Mouse (Mus musculus): Measurements from ENCODE around the gene Gm13289.
"Not testable (repeated sequence)": the region's sequence is repeated elsewhere in the genome, so short reads cannot be mapped to it uniquely, and the experiment has no call there.

Gm13289 gene

DNA sequence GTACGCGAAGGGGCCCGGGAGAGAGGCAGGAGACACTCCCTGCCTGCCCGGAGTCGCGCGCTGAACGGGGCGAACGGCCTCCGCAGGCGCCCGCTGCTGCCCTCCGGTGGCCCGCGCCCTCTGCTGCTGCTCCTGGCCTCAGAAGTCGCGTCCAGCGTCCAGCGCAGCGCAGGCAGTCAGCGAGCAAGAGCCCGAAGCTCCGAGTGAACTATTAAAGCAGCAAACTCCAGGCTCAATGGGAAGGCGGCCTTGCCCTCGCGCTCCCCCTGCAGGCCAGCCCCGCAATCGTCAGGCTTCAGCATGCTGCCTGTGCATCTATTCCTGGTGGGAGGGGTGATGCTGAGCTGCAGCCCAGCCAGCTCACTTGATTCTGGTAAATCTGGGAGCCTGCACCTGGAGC, at the start of gene Gm13289:
Gene Gm13289 (plus strand): TSS at position 301 of the 400 bp plus-strand sequence.
- in situ Hi-C loops (cut with MboI, MseI): not testable (repeated sequence)

DNA sequence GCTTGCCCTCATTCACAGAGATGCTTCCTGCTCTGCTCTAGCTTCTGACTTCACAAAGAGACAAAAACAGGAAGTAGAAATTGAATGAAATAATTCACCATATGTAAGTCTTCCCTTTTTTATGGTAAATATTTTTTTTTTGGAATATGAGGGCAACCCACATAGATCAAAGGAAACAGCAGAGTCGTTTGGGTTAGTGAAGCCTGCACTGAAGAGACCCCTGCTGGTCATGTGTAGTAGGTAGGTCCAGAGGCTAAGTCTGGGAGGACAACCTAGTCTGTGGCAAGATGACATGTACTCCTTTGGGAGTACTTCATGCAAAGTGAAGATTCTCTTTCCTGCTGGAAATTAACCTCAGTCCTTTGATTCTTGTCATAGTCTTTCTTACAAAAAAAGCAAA, 49.4 kb upstream of the Gm13289 start:
- in situ Hi-C loops (cut with MboI, MseI): loop anchor here in 1 of 2 experiments (5.0 kb wide), 1 partner anchor 35 kb away; the partner anchor contains the start of gene Ifnab

DNA sequence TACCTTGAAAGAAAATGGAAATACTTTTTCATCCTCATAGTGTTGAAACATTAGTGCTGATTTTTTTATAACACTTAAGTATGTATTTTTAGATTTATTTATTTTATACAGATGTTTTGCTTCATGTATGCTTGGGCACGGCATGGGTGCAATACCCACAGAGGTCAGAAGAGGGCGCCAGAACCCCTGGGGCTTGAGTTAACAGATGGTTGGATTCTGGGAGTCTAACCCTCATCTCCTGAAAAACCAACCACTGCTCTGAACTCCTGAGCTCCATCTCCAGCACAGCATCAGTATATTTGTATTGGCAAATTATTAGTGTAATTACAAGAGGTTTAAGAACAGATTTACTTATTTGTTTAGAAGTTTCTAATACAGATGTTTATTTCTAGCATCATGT, 38.2 kb upstream of the Gm13289 start:
- in situ Hi-C loops (cut with MboI, MseI): loop anchor here in 1 of 2 experiments (5.0 kb wide), 2 partner anchors 41 to 64 kb away; partner anchors contain the start of gene Gm13287

DNA sequence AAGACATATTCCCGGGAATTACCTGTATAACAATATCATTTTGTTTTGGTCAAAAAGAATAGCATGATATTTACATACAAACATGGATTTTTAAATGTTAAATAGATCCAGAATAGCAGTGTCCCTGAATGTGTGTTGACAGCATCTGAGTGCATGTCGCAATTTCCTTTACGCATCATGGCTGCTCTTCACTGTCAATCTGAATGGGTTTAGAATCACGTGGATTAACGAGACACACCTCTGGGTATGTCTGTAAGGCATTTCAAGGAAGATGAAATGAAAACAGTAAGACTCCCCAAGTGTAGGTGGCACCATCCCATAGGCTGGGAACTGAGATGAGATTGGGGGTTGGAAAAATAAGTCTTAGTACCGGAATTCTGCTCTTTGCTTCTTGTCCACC, 37.7 kb upstream of the Gm13289 start:
- in situ Hi-C loops (cut with MboI, MseI): loop anchor here in 1 of 2 experiments (5.0 kb wide), 2 partner anchors 42 to 63 kb away; partner anchors contain the start of gene Gm13287

DNA sequence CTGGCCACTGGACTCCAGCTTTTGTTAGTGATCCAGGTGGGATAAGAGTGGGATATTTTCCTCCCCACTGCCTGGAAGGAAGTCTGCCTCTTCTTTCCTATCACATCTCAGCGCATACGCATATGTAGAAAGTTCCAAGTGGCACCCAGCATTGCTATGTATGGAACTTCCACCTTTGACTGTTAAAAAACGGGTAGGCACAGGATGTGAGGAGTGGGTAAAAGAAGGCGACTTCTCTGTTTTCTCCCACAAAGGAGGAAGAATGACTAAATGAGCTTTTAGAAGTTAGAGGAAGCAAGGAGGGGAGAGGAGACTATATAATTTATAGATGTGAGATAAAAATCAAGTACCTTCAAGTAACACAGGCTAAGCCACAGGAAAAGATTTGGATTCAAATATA, 35.3 kb upstream of the Gm13289 start:
- in situ Hi-C loops (cut with MboI, MseI): no loop called here

DNA sequence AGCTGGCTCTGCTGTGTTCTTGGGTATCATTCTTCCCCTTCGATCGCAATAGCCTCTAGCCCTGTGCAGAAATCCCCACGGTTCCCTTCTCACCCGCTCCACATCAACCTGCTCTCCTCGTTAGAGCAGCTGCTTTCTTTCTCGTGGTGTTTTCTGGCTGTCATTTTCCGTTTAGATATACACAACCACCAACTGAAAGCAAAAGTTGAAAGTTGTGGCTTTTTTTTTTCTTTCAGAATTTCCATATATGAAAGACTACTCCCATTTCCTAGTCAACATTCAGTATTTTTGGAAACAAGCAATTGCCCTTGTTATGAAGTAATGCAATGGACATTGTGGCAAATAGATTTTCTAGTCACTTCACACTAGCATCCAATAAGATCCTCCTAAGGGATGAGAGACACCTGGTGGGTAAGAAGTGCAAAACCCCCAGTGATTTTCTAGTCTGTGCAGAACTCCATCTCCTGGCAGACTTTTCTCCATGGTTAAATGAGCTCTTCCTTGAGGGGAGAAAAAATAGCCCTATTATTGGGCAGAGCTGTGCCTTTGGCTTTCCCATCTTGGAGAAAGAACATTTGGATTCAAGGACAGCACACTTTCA, 33.9 kb upstream of the Gm13289 start:
- in situ Hi-C loops (cut with MboI, MseI): no loop called here

DNA sequence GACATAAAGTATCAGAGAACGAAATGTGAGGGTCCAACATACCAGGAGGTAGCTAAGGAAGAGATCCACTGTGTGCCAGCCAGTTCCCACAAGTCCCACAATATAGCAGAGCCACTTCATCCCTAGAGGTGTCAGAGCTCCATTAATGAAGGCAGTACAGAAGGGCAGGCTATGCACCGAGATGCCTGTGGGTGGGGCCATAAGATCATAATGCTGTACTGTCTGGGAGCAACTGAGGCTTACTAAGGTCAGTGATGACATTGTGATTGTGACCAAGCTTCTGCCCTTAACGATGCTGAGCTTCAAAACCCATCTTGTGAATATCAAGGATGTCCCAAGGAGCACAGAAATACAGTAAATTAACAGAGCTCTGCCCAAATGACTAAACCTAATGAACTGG, 32.5 kb upstream of the Gm13289 start:
- in situ Hi-C loops (cut with MboI, MseI): no loop called here

DNA sequence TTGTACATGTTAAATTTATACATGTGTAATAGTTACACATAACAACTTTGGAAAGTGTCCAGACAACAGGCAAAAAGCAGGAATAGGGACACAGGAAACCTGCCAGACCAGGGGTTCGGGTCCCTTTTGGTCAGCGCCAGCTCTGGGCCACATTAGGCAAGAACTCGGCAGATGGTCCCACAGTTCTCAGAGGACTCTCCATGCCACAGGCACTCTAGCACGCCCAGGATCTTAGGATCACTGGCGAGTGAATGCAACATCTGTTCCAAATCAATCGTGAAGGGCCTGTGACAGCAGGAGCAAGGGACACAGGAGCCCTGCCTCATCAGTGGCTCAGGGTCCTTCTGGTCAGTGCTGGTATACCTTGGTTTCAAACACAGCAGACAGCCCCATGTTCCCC, 26.8 kb upstream of the Gm13289 start:
- in situ Hi-C loops (cut with MboI, MseI): loop anchor here (5.0 kb wide), 1 partner anchor 37 kb away; the partner anchor contains the start of genes Gm13276 (in 2 of the 2) and Gm13277 (in 2 of the 2)

DNA sequence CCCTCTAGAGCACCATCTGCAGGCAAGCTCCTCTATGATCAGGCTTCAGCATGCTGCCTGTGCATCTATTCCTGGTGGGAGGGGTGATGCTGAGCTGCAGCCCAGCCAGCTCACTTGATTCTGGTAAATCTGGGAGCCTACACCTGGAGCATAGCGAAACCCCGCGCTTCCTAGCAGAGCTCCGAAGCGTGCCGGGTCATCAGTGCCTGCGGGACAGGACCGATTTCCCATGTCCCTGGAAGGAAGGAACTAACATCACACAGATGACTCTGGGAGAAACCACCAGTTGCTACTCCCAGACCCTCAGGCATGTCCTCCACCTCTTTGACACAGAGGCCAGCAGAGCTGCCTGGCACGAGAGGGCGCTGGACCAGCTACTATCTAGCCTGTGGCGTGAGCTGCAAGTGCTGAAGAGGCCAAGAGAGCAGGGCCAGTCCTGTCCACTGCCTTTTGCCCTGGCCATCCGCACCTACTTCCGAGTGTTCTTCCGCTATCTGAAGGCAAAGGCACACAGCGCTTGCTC, 21.8 kb upstream of the Gm13289 start, which contains the start of gene Gm13271:
Gene Gm13271 (plus strand): TSS at position 51 of the 523 bp plus-strand sequence.
- in situ Hi-C loops (cut with MboI, MseI): loop anchor here (5.0 kb wide), 1 partner anchor 32 kb away; the partner anchor contains the start of genes Gm13276 (in 2 of the 2) and Gm13277 (in 2 of the 2)

DNA sequence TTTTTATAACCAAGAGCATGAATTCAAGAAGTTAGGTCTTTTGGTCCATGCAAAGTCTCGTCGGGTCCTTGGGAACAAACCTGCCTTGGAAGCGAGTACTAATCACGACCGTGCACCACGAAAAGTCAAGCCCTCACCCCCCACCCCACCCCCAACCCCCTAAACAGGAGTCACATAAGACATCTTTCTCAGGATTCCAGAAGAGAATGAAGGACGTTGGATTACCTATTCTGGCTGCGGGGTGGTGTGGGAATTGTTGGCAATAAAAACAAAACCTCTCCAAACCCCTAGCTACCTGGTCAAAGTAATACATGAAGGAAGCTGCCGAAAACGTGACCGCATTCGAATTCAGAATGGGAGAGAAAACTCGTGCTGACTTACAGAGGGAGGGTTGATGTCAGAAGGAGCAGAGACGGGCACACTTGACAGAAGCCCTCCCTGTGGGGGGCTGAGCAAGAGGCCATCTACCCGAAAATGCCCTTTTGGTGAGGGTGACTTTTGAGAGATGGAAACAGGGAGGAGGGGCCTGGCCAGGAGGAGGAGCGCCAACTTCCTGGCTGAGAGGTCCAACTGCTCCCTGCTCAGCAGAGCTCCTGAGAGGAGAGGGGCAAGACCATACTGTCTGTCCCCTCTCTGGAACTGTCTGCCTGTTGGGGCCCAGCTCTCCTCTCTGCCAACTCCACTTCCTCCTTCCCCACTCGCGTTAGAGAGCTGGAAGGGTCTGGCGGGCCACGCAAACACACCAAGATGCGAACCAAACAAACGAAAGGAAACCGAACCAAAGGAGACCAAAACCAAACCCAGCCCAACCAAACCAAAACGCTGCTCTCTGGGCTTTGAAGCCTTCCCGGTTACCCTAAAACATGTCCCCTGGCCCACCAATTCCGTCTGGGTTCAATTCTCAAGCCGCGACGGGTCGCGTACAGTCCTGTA, 19.9 kb upstream of the Gm13289 start:
- in situ Hi-C loops (cut with MboI, MseI): not testable (repeated sequence)

DNA sequence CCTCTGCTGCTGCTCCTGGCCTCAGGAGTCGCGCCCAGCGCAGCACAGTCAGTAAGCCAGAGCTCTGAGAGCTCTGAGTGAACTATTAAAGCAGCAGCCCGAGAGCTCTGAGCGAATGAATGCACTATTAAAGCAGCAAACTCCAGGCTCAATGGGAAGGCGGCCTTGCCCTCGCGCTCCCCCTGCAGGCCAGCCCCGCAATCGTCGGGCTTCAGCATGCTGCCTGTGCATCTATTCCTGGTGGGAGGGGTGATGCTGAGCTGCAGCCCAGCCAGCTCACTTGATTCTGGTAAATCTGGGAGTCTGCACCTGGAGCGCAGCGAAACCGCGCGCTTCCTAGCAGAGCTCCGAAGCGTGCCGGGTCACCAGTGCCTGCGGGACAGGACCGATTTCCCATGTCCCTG, 19.1 kb upstream of the Gm13289 start:
- in situ Hi-C loops (cut with MboI, MseI): not testable (repeated sequence)

DNA sequence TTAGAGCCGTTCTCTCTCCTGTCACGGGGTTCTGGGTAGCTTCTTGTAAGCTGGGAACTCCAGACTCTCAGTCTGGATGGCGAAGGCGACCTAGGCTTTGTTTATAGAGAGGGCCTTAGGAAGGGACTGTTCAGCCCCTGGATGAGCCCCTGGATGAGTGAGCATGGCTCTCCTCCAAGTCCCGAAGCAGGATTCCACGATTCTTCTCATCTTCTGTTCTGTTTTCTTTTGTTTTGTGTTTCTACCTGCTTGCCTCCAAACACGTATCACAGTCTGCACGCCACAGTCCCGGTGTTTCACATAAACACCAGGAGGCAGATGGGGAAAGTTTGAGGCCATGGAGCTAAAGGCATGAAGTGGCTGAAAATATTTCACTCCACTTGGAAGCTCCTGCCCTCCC, 18.0 kb upstream of the Gm13289 start:
- in situ Hi-C loops (cut with MboI, MseI): not testable (repeated sequence)

DNA sequence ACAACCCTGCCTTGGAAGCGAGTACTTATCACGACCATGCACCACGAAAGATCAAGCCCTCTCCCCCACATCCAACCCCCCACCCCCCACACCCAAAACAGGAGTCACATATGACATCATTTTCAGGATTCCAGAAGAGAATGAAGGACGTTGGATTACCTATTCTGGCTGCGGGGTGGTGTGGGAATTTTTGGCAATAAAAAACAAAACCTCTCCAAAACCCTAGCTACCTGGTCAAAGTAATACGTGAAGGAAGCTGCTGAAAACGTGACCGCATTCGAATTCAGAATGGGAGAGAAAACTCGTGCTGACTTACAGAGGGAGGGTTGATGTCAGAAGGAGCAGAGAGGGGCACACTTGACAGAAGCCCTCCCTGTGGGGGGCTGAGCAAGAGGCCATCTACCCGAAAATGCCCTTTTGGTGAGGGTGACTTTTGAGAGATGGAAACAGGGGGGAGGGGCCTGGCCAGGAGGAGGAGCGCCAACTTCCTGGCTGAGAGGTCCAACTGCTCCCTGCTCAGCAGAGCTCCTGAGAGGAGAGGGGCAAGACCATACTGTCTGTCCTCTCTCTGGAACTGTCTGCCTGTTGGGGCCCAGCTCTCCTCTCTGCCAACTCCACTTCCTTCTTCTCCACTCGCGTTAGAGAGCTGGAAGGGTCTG, 17.0 kb upstream of the Gm13289 start, which contains the start of gene Gm13283:
Gene Gm13283 (plus strand): TSS at position 510 of the 659 bp plus-strand sequence.
- in situ Hi-C loops (cut with MboI, MseI): not testable (repeated sequence)

DNA sequence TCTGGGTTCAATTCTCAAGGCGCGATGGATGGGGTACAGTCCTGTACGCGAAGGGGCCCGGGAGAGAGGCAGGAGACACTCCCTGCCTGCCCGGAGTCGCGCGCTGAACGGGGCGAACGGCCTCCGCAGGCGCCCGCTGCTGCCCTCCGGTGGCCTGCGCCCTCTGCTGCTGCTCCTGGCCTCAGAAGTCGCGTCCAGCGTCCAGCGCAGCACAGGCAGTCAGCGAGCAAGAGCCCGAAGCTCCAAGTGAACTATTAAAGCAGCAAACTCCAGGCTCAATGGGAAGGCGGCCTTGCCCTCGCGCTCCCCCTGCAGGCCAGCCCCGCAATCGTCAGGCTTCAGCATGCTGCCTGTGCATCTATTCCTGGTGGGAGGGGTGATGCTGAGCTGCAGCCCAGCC, 16.3 kb upstream of the Gm13289 start:
- in situ Hi-C loops (cut with MboI, MseI): not testable (repeated sequence)

DNA sequence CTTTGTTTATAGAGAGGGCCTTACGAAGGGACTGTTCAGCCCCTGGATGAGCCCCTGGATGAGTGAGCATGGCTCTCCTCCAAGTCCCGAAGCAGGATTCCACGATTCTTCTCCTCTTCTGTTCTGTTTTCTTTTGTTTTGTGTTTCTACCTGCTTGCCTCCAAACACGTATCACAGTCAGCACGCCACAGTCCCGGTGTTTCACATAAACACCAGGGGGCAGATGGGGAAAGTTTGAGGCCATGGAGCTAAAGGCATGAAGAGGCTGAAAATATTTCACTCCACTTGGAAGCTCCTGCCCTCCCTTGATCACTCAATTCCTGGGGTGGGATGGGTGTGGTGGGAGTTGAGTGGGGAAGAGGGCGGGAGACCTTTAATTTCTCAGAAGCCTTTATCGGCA, 14.9 kb upstream of the Gm13289 start:
- in situ Hi-C loops (cut with MboI, MseI): not testable (repeated sequence)

DNA sequence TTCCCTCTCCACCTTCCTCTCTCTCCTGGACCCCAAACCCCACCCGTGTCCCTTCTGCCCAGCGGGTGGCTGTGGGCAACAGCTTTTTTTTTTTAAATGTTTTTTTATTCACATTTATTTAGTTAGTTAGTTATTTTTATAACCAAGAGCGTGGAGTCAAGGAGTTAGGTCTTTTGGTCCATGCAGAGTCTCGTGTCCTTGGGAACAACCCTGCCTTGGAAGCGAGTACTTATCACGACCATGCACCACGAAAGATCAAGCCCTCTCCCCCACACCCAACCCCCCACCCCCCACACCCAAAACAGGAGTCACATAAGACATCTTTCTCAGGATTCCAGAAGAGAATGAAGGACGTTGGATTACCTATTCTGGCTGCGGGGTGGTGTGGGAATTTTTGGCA, 14.4 kb upstream of the Gm13289 start:
- in situ Hi-C loops (cut with MboI, MseI): not testable (repeated sequence)

DNA sequence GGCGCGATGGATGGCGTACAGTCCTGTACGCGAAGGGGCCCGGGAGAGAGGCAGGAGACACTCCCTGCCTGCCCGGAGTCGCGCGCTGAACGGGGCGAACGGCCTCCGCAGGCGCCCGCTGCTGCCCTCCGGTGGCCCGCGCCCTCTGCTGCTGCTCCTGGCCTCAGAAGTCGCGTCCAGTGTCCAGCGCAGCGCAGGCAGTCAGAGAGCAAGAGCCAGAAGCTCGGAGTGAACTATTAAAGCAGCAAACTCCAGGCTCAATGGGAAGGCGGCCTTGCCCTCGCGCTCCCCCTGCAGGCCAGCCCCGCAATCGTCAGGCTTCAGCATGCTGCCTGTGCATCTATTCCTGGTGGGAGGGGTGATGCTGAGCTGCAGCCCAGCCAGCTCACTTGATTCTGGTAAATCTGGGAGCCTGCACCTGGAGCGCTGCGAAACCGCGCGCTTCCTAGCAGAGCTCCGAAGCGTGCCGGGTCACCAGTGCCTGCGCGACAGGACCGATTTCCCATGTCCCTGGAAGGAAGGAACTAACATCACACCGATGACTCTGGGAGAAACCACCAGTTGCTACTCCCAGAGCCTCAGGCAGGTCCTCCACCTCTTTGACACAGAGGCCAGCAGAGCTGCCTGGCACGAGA, 13.2 kb upstream of the Gm13289 start:
- in situ Hi-C loops (cut with MboI, MseI): not testable (repeated sequence)

DNA sequence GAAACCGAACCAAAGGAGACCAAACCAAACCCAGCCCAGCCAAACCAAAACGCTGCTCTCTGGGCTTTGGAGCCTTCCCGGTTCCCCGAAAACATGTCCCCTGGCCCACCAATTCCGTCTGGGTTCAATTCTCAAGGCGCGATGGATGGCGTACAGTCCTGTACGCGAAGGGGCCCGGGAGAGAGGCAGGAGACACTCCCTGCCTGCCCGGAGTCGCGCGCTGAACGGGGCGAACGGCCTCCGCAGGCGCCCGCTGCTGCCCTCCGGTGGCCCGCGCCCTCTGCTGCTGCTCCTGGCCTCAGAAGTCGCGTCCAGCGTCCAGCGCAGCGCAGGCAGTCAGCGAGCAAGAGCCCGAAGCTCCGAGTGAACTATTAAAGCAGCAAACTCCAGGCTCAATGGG, 3.2 kb upstream of the Gm13289 start, which contains the start of gene Gm13290:
Gene Gm13290 (plus strand): TSS at position 301 of the 400 bp plus-strand sequence.
- in situ Hi-C loops (cut with MboI, MseI): loop anchor here in 1 of 2 experiments (5.0 kb wide), 1 partner anchor 34 kb away; the partner anchor contains the start of gene Gm13288

DNA sequence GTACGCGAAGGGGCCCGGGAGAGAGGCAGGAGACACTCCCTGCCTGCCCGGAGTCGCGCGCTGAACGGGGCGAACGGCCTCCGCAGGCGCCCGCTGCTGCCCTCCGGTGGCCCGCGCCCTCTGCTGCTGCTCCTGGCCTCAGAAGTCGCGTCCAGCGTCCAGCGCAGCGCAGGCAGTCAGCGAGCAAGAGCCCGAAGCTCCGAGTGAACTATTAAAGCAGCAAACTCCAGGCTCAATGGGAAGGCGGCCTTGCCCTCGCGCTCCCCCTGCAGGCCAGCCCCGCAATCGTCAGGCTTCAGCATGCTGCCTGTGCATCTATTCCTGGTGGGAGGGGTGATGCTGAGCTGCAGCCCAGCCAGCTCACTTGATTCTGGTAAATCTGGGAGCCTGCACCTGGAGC, 2.8 kb downstream of the Gm13289 start, which contains the start of gene Gm13272:
Gene Gm13272 (plus strand): TSS at position 301 of the 400 bp plus-strand sequence.
- in situ Hi-C loops (cut with MboI, MseI): not testable (repeated sequence)

DNA sequence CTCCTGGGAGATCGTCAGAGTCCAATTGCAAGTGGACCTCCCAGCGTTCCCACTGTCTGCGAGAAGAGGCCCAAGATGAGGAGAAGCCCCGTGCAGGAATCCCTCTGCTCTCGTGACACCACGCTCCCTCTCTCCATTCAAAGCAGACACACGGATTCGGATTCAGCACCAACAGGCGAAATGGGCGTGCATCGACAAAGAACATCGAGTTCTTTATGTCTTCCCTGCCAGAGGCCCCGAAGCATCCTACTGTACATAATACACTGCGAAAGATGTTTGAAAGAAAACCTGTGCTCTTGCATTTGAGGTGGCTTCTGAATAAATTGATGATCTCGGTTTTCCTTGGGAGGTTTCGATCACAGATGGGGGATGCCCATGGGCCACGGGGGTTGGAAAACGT, 3.6 kb downstream of the Gm13289 start:
- in situ Hi-C loops (cut with MboI, MseI): loop anchor here (10.0 kb wide), 2 partner anchors 84 to 744 kb away; no protein-coding TSS in a partner anchor

All from T-helper 17 cell (primary cell).